Mouse (Mus musculus): ENCODE results near the gene Lins1. TPM values are rescaled to one million over a fixed set of nuclear protein-coding genes. Genes with fewer than 3 reads are reported as not detected.
A peak's percentile ranks its signal among the peaks of the same experiment; 100 is the strongest.

Gene Lins1
- 1.1 TPM in 1 of 2 replicates, not detected in the other for polyA plus RNA-seq (2012; ENCODE audit: insufficient read depth, low replicate concordance)

GRCm38 (mm10) chr7:66689620-66690360 is at the start of gene Lins1:
Gene Lins1, plus strand, starts transcription at chr7:66689889.
- H3K9me3 ChIP-seq = no peaks in the 10 kb centered on the region
- peaks cover 26% of the 10 kb centered on the region for H3K36me3 ChIP-seq (replicated peaks; ENCODE audit: low read length)
- H3K4me3 ChIP-seq (replicated peaks) = peak within 1 kb of the TSS; percentile 100
- H3K27me3 ChIP-seq (replicated peaks) = no peaks in the 10 kb centered on the region
- TF ChIP-seq FLI1 (IDR thresholded peaks at IDR 0.05; ENCODE audit: low read length) (no peak), GATA1 (IDR thresholded peaks at IDR 0.05; ENCODE audit: borderline replicate concordance, low read length) (no peak)
- H3K4me1 ChIP-seq = peaks cover 30% of the 10 kb centered on the region

GRCm38 (mm10) chr7:66645736-66646135 is 44.0 kb upstream of the Lins1 start:
- H3K4me1 ChIP-seq = peaks cover 17% of the 10 kb centered on the region
- H3K9me3 ChIP-seq = no peaks in the 10 kb centered on the region
- TF ChIP-seq GATA1 (IDR thresholded peaks at IDR 0.05; ENCODE audit: borderline replicate concordance, low read length) (no peak), FLI1 (IDR thresholded peaks at IDR 0.05; ENCODE audit: low read length) (no peak)
- peaks cover 66% of the 10 kb centered on the region for H3K36me3 ChIP-seq (replicated peaks; ENCODE audit: low read length)
- no peaks in the 10 kb centered on the region for H3K27me3 ChIP-seq (replicated peaks)
- no peak overlapping the region for H3K4me3 ChIP-seq (replicated peaks)

DNA sequence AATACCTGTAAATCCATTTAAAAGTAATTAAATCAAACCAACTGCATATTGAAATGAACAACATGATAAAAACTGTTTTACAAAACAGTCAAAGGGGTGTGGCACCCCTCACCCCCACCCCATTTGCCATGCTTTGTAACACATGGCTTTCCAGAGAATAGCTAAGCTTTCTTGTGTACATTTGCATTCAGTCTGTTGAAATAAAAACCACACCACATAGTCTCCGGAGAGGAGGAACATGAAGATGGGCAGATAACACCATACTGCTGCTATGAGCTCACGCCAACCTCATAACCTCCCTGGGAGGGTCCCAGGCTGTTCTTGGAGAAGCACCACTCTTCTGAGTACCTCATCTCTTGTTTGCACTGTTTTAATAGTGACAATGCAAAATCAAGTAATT is 40.5 kb upstream of the Lins1 start:
- TF ChIP-seq GATA1 (IDR thresholded peaks at IDR 0.05; ENCODE audit: borderline replicate concordance, low read length) (no peak), FLI1 (IDR thresholded peaks at IDR 0.05; ENCODE audit: low read length) (no peak)
- Histone ChIP-seq H3K9me3 (no peaks in the 10 kb centered on the region), H3K27me3 (replicated peaks) (no peaks in the 10 kb centered on the region), H3K4me1 (peaks cover 51% of the 10 kb centered on the region), H3K36me3 (replicated peaks; ENCODE audit: low read length) (peaks cover 83% of the 10 kb centered on the region), H3K4me3 (replicated peaks) (no peak overlapping the region)

GRCm38 (mm10) chr7:66650883-66651282 is 38.8 kb upstream of the Lins1 start:
- no peaks in the 10 kb centered on the region for H3K9me3 ChIP-seq
- no peaks in the 10 kb centered on the region for H3K27me3 ChIP-seq (replicated peaks)
- H3K4me1 ChIP-seq = peaks cover 58% of the 10 kb centered on the region
- H3K36me3 ChIP-seq (replicated peaks; ENCODE audit: low read length) = peaks cover 91% of the 10 kb centered on the region
- TF ChIP-seq GATA1 (IDR thresholded peaks at IDR 0.05; ENCODE audit: borderline replicate concordance, low read length) (no peak), FLI1 (IDR thresholded peaks at IDR 0.05; ENCODE audit: low read length) (no peak)
- H3K4me3 ChIP-seq (replicated peaks) = no peak overlapping the region

- Histone ChIP-seq H3K4me1 (peaks cover 58% of the 10 kb centered on the region), H3K27me3 (replicated peaks) (no peaks in the 10 kb centered on the region), H3K36me3 (replicated peaks; ENCODE audit: low read length) (peaks cover 91% of the 10 kb centered on the region), H3K4me3 (replicated peaks) (peak overlapping the region; percentile 70), H3K9me3 (no peaks in the 10 kb centered on the region)
- TF ChIP-seq GATA1 (IDR thresholded peaks at IDR 0.05; ENCODE audit: borderline replicate concordance, low read length) (no peak), FLI1 (IDR thresholded peaks at IDR 0.05; ENCODE audit: low read length) (no peak)
These were observed 37.5 kb upstream of the Lins1 start for GRCm38 (mm10) chr7:66652216-66652615.

DNA sequence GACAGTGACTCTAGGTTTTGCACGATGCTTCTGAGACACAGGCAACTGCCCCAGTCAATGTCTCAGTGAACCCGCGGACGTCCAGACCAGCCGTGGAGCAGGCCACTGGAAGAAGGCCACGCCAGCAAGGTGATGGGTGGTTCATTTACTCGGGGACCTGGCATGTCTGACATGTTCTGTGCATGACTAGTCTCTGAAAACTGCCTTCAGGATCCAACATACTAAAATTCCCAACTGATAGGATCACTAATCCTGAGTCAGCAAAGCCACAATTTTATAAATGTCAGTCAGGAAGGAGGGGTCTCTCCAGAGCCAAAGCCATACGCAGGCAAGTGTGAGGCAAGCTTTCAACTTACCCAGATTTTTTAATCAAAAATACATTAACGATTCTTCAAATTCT is 36.1 kb upstream of the Lins1 start:
- Histone ChIP-seq H3K27me3 (replicated peaks) (no peaks in the 10 kb centered on the region), H3K9me3 (no peaks in the 10 kb centered on the region), H3K36me3 (replicated peaks; ENCODE audit: low read length) (peaks cover 91% of the 10 kb centered on the region), H3K4me3 (replicated peaks) (no peak overlapping the region), H3K4me1 (peaks cover 65% of the 10 kb centered on the region)
- TF ChIP-seq FLI1 (IDR thresholded peaks at IDR 0.05; ENCODE audit: low read length) = no peak

DNA sequence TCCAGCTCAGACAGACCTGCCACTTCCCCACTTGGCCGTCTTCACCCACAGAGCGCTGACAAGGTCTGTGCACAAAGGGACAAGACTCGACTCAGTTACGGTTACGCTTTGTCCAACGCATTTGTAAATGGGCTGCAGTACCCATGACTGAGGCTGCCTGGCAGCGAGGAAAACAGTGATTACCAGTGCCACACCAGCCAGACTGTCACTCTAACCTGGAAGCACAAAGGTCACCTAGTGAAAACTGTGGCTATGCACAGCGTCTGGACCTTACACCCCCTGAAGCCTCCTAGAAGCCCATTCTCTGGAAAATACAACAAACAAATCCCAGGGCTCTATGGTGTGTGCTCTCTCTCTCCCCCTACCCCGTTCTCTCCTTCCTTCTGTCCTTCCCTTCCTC is 34.2 kb upstream of the Lins1 start:
- H3K9me3 ChIP-seq = no peaks in the 10 kb centered on the region
- peaks cover 64% of the 10 kb centered on the region for H3K4me1 ChIP-seq
- H3K27me3 ChIP-seq (replicated peaks) = no peaks in the 10 kb centered on the region
- H3K4me3 ChIP-seq (replicated peaks) = no peak overlapping the region
- H3K36me3 ChIP-seq (replicated peaks; ENCODE audit: low read length) = peaks cover 94% of the 10 kb centered on the region
- TF ChIP-seq GATA1 (IDR thresholded peaks at IDR 0.05; ENCODE audit: borderline replicate concordance, low read length) = no peak
- no peak for TF ChIP-seq FLI1 (IDR thresholded peaks at IDR 0.05; ENCODE audit: low read length)

GRCm38 (mm10) chr7:66660291-66660690 is 29.4 kb upstream of the Lins1 start:
- no peak overlapping the region for H3K4me3 ChIP-seq (replicated peaks)
- H3K36me3 ChIP-seq (replicated peaks; ENCODE audit: low read length) = peaks cover 78% of the 10 kb centered on the region
- no peak for TF ChIP-seq FLI1 (IDR thresholded peaks at IDR 0.05; ENCODE audit: low read length)
- TF ChIP-seq GATA1 (IDR thresholded peaks at IDR 0.05; ENCODE audit: borderline replicate concordance, low read length) = no peak
- H3K4me1 ChIP-seq = peaks cover 34% of the 10 kb centered on the region
- no peaks in the 10 kb centered on the region for H3K9me3 ChIP-seq
- H3K27me3 ChIP-seq (replicated peaks) = no peaks in the 10 kb centered on the region

DNA sequence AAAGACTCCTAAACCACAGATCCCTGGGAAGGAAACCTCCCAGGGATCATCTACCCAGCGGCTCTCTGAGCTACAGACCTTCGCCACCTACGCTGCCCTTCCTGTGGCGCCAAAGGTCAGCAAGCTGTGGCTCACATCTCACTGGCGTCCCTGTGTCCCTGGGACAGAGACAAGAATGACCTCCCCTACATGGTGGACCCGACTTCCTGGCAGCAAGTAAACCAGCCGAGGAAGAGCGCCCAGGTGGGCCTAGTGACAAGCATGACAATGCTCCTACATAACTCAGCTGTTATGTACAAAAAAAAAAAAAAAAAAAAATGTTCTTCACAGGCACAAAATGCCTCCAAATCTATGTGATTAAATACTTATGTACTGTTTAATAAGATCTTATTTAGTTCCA is 28.7 kb upstream of the Lins1 start:
- no peak for TF ChIP-seq FLI1 (IDR thresholded peaks at IDR 0.05; ENCODE audit: low read length)
- no peak for TF ChIP-seq GATA1 (IDR thresholded peaks at IDR 0.05; ENCODE audit: borderline replicate concordance, low read length)
- H3K36me3 ChIP-seq (replicated peaks; ENCODE audit: low read length) = peaks cover 75% of the 10 kb centered on the region
- no peaks in the 10 kb centered on the region for H3K9me3 ChIP-seq
- H3K4me3 ChIP-seq (replicated peaks) = no peak overlapping the region
- H3K4me1 ChIP-seq = peaks cover 30% of the 10 kb centered on the region
- H3K27me3 ChIP-seq (replicated peaks) = no peaks in the 10 kb centered on the region

DNA sequence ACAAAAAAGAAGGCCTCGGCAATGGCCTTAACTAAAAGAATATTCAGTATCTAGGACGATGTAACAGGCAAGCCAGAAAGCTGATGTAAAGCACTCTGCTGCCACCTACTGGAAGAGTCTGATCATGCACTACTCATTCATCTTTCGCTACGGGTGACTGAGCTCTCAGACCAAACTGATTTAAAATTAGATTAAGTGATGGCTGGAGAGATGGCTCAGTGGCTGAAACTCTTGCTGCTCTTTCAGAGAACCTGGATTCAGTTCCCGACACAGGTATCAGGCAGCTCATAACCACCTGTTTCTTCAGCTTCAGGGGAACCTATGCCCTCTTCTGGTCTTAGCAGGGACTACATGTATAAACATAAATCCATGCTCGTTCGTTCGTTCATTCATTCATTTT is 28.1 kb upstream of the Lins1 start:
- no peaks in the 10 kb centered on the region for H3K27me3 ChIP-seq (replicated peaks)
- no peak for TF ChIP-seq GATA1 (IDR thresholded peaks at IDR 0.05; ENCODE audit: borderline replicate concordance, low read length)
- TF ChIP-seq FLI1 (IDR thresholded peaks at IDR 0.05; ENCODE audit: low read length) = no peak
- H3K4me1 ChIP-seq = peaks cover 32% of the 10 kb centered on the region
- peak overlapping the region; percentile 84 for H3K4me3 ChIP-seq (replicated peaks)
- H3K36me3 ChIP-seq (replicated peaks; ENCODE audit: low read length) = peaks cover 75% of the 10 kb centered on the region
- no peaks in the 10 kb centered on the region for H3K9me3 ChIP-seq
